Mouse (Mus musculus): Measurements from ENCODE around the gene Zfp36l3. TPM values are rescaled to one million over a fixed set of nuclear protein-coding genes. Genes with fewer than 3 reads are reported as not detected.
"Not testable (repeated sequence)": the region's sequence is repeated elsewhere in the genome, so short reads cannot be mapped to it uniquely, and the experiment has no call there.

The Zfp36l3 gene
- total and polyA plus RNA-seq, 3 experiments = 0.19 to 0.42 TPM; not detected in 1

DNA sequence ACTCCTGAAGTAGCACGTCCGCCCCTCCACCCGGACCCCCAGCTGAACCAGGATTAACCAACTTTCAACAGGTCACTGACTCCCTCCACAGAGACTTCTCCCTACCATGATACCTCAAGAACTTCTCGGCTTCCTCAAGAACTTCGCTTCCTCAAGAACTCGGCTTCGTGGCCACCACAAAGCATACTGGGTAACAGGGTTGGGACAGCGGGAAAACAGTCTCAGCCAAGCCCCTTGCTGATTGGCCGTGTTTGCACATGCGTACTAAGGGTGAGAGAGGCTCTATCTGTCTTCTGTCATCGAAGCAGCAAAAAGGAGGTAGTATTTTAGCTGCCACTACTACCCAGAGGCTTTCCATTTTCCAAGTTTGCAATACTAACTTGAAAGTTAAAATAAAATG lies 21.3 kb upstream of the Zfp36l3 start, which contains the start of gene Xlr:
Gene Xlr (minus strand): TSS at position 188 of the 400 bp plus-strand sequence.
- H3K79me2 ChIP-seq (ENCODE audit: control insufficient read depth, insufficient read depth, low read length, poor library complexity); H3K36me3 ChIP-seq (ENCODE audit: control insufficient read depth in 1 of 2, insufficient read depth in 2 of 2, low read length in 2 of 2); H3K27ac ChIP-seq (ENCODE audit: control insufficient read depth, low read depth, low read length); H3K9me3 ChIP-seq (replicated peaks; ENCODE audit: insufficient read depth, low read length); H3K4me1 ChIP-seq (ENCODE audit: control insufficient read depth in 1 of 2, insufficient read depth in 2 of 2, low read length in 2 of 2); H3K27me3 ChIP-seq (ENCODE audit: control insufficient read depth in 1 of 2, insufficient read depth in 2 of 2, low read length in 2 of 2): not testable (repeated sequence)
- DNase-seq (ENCODE audit: low read depth, low spot score) = peak; percentile 82
- H3K4me3 ChIP-seq (ENCODE audit: control insufficient read depth in 1 of 2, insufficient read depth in 1 of 2, low read depth in 2 of 2, low read length in 2 of 2) = peak within 1 kb of the TSS; percentile 36 to 60
- peak within 1 kb of the TSS; percentile 49 for H3K9ac ChIP-seq (ENCODE audit: control insufficient read depth, low read depth, low read length, poor library complexity, severe bottlenecking)
- TF ChIP-seq TBP (IDR thresholded peaks at IDR 0.05; ENCODE audit: low read depth, low read length) (peak; percentile 41; the same call in 1 of the 2 replicates), NELFE (IDR thresholded peaks at IDR 0.05; ENCODE audit: low read depth, low read length) (peak; percentile 24; the same call in 1 of the 2 replicates), HCFC1 (IDR thresholded peaks at IDR 0.05; ENCODE audit: low read depth, low read length) (peak; percentile 63), MAX (IDR thresholded peaks at IDR 0.05; ENCODE audit: low read length) (peak; percentile 72), POLR2A (IDR thresholded peaks at IDR 0.05; ENCODE audit: control insufficient read depth in 1 of 2, insufficient read depth in 1 of 2, low read depth in 1 of 2, low read length in 2 of 2, poor library complexity in 1 of 2) (peak in 1 of 2 experiments; percentile 56; a peak in 1 of 4 replicates), NRF1 (IDR thresholded peaks at IDR 0.05; ENCODE audit: insufficient read depth, low read depth, low read length, poor library complexity, severe bottlenecking) (peak; percentile 49; the same call in 1 of the 2 replicates), E2F4 (IDR thresholded peaks at IDR 0.05; ENCODE audit: borderline replicate concordance, low read depth, low read length) (peak; percentile 73; the same call in 1 of the 2 replicates)

DNA sequence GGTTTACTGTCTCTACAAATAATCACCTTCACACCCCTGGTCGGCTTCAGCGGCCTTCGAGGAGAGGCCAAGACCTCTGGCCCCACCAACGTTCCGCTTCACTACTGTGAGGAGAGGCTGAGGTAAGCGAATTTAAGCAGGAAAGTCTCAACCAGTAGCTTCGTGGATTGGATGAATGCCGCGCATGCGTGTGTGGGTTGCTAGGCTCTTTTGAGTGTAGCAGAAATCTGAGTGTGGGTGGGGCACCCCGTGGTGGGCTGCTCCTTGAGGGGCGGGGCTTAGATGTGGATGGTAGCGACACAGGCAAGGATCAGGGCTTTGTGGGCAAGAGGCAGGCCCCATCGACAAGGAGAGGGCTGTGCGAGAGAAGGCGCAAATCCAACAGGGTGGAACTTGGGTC lies 18.5 kb downstream of the Zfp36l3 start, which contains the start of gene 1700013H16Rik:
Gene 1700013H16Rik (minus strand): TSS at position 96 of the 400 bp plus-strand sequence.
- no peaks in the 10 kb centered on the region for H3K79me2 ChIP-seq (ENCODE audit: control insufficient read depth, insufficient read depth, low read length, poor library complexity)
- no peaks in the 10 kb centered on the region for H3K36me3 ChIP-seq (ENCODE audit: control insufficient read depth in 1 of 2, insufficient read depth in 2 of 2, low read length in 2 of 2)
- no peak for DNase-seq (ENCODE audit: low read depth, low spot score)
- TF ChIP-seq MEF2A (IDR thresholded peaks at IDR 0.05; ENCODE audit: extremely low read depth, insufficient replicate concordance, low read depth, low read length, poor library complexity, severe bottlenecking) = no peak
- TF ChIP-seq NELFE (IDR thresholded peaks at IDR 0.05; ENCODE audit: low read depth, low read length) = no peak
- no peak for TF ChIP-seq HCFC1 (IDR thresholded peaks at IDR 0.05; ENCODE audit: low read depth, low read length)
- TF ChIP-seq MYB (IDR thresholded peaks at IDR 0.05; ENCODE audit: low read depth, low read length) = no peak
- TF ChIP-seq TBP (IDR thresholded peaks at IDR 0.05; ENCODE audit: low read depth, low read length) = no peak
- no peak for TF ChIP-seq USF2 (IDR thresholded peaks at IDR 0.05; ENCODE audit: borderline replicate concordance in 1 of 2, insufficient read depth in 1 of 2, low read depth in 1 of 2, low read length in 2 of 2)
- H3K27me3 ChIP-seq (ENCODE audit: control insufficient read depth in 1 of 2, insufficient read depth in 2 of 2, low read length in 2 of 2) = no peaks in the 10 kb centered on the region
- no peaks in the 10 kb centered on the region for H3K4me1 ChIP-seq (ENCODE audit: control insufficient read depth in 1 of 2, insufficient read depth in 2 of 2, low read length in 2 of 2)
- no peaks in the 10 kb centered on the region for H3K9me3 ChIP-seq (replicated peaks; ENCODE audit: insufficient read depth, low read length)
- no peak within 1 kb of the TSS for H3K9ac ChIP-seq (ENCODE audit: control insufficient read depth, low read depth, low read length, poor library complexity, severe bottlenecking)
- no peak within 1 kb of the TSS for H3K4me3 ChIP-seq (ENCODE audit: control insufficient read depth in 1 of 2, insufficient read depth in 1 of 2, low read depth in 2 of 2, low read length in 2 of 2)
- H3K27ac ChIP-seq (ENCODE audit: control insufficient read depth, low read depth, low read length) = no peak within 1 kb of the TSS

DNA sequence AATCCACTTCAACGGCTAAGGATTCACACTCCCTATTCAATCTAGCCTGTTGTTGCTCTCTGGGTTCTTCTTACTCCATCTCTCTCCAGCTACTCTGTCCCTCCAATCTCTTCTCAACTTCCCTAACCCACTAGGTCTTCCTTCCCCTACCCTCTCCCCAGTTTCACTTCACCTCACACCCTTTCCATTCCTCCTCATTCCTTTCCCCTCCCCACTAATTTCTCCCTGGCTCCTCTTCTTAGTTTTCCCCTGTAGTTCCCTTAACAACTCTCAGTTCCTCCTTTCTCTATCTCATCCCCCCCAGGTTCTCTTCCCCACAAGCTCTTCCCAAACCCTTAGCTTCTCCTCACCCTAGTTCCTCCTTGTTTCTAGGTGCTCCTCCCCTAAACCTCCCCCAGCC lies 23.3 kb downstream of the Zfp36l3 start:
- no peak for TF ChIP-seq ZMIZ1 (IDR thresholded peaks at IDR 0.05; ENCODE audit: low read depth, low read length)
- no peak for TF ChIP-seq CHD1 (IDR thresholded peaks at IDR 0.05; ENCODE audit: low read depth, low read length)
- no peak for TF ChIP-seq MEF2A (IDR thresholded peaks at IDR 0.05; ENCODE audit: extremely low read depth, insufficient replicate concordance, low read depth, low read length, poor library complexity, severe bottlenecking)
- TF ChIP-seq NRF1 (IDR thresholded peaks at IDR 0.05; ENCODE audit: insufficient read depth, low read depth, low read length, poor library complexity, severe bottlenecking) = no peak
- TF ChIP-seq CTCF (IDR thresholded peaks at IDR 0.05 in 2 of 3, conservative IDR thresholded peaks at IDR 0.05 in 1 of 3; ENCODE audit: control insufficient read depth in 1 of 3, insufficient read depth in 1 of 3, low read depth in 2 of 3, low read length in 3 of 3, poor library complexity in 1 of 3, severe bottlenecking in 1 of 3) = no peak
- TF ChIP-seq TAL1 (IDR thresholded peaks at IDR 0.05; ENCODE audit: low read length) = no peak
- Histone ChIP-seq H3K9me3 (replicated peaks; ENCODE audit: insufficient read depth, low read length) (no peaks in the 10 kb centered on the region), H3K27me3 (ENCODE audit: control insufficient read depth in 1 of 2, insufficient read depth in 2 of 2, low read length in 2 of 2) (no peaks in the 10 kb centered on the region), H3K27ac (ENCODE audit: control insufficient read depth, low read depth, low read length) (no peak overlapping the region), H3K9ac (ENCODE audit: control insufficient read depth, low read depth, low read length, poor library complexity, severe bottlenecking) (no peak overlapping the region), H3K4me3 (ENCODE audit: control insufficient read depth in 1 of 2, insufficient read depth in 1 of 2, low read depth in 2 of 2, low read length in 2 of 2) (no peak overlapping the region), H3K4me1 (ENCODE audit: control insufficient read depth in 1 of 2, insufficient read depth in 2 of 2, low read length in 2 of 2) (no peaks in the 10 kb centered on the region), H3K36me3 (ENCODE audit: control insufficient read depth in 1 of 2, insufficient read depth in 2 of 2, low read length in 2 of 2) (no peaks in the 10 kb centered on the region), H3K79me2 (ENCODE audit: control insufficient read depth, insufficient read depth, low read length, poor library complexity) (no peaks in the 10 kb centered on the region)
- DNase-seq (ENCODE audit: low read depth, low spot score) = no peak
